Mouse (Mus musculus): ENCODE data around the gene Kat5. TPM values are rescaled to one million over a fixed set of nuclear protein-coding genes. Genes with fewer than 3 reads are reported as not detected.
A peak's percentile ranks its signal among the peaks of the same experiment; 100 is the strongest.

Gene Kat5
- polyA plus RNA-seq, 1 experiment = 40.4 TPM

DNA sequence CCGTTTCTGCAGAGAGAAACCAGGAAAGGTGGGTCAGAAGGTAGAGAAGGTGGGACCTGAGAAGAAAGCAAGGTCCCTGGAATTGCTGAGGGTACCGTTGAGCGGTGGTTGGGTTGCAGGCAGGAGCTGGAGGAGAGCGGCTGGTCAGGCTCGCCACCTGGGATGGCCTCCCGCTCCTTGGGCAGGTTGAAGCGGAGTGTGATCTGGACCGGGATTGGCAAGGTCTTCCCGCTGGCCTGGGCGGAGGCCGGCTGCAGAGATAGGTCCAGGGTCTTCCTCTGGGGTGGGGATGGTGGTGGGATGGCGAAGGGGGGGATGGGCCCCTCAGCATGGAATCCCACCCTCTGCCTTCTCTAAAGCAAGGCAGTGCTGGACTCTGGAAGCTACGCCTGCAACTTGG lies 1.3 kb downstream of the Kat5 start:
- no peak overlapping the region for H3K27ac ChIP-seq (ENCODE audit: insufficient read depth, low read depth, low read length)
- no peak overlapping the region for H3K4me3 ChIP-seq (ENCODE audit: low read depth, low read length)
- H3K27me3 ChIP-seq (ENCODE audit: control insufficient read depth, insufficient read depth, low read length) = no peaks in the 10 kb centered on the region
- H3K4me1 ChIP-seq (ENCODE audit: control insufficient read depth, insufficient read depth, insufficient read length, low read length) = no peaks in the 10 kb centered on the region; the same call in none of the 2 replicates
- 94% methylated on average over 13 of the region's 13 CpGs for WGBS
- H3K36me3 ChIP-seq (ENCODE audit: control insufficient read depth, insufficient read depth, low read length) = peaks cover 45% of the 10 kb centered on the region
- TF ChIP-seq POLR2A (IDR thresholded peaks at IDR 0.05; ENCODE audit: low read depth, low read length) = no peak
- no peak for TF ChIP-seq CTCF (IDR thresholded peaks at IDR 0.05; ENCODE audit: extremely low read depth, insufficient read length, insufficient replicate concordance, low read depth, low read length)

DNA sequence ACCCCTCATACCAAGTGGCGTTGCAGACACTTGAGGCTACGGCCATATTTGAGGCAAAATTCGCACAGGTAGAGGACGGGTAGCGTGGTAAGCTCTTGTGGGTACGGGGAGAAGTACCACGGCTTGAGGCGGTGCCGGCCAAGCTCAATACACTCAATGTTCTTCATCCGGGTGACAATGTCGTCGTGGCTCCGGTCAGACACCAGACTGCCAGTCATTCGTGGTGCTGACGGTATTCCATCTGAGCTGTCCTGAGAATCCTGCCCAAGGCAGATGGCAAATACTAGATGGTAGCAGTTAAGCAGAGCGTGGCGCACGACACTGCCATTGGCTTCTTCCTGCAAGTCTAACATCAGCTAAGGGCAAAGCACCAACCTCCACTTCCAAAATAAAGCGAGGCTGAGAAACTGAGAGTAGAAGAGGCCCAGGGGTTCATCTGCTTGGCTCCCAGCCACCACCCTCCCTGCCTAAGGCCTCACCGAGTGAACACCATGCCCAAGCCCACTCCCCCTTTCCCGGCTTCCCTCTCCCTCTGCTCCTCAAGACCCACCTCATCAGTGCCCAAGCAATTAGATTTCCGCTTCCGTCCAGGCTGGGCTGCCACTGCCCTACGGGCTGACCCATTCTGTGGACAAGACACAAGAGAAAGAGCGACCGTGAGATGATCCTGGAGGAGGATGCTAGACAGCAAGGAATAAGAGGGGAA lies 2.2 kb downstream of the Kat5 start:
- no peaks in the 10 kb centered on the region for H3K27me3 ChIP-seq (ENCODE audit: control insufficient read depth, insufficient read depth, low read length)
- no peak overlapping the region for H3K27ac ChIP-seq (ENCODE audit: insufficient read depth, low read depth, low read length)
- H3K4me3 ChIP-seq (ENCODE audit: low read depth, low read length) = no peak overlapping the region
- 94% methylated on average over 26 of the region's 26 CpGs for WGBS
- H3K36me3 ChIP-seq (ENCODE audit: control insufficient read depth, insufficient read depth, low read length) = peaks cover 52% of the 10 kb centered on the region
- no peak for TF ChIP-seq POLR2A (IDR thresholded peaks at IDR 0.05; ENCODE audit: low read depth, low read length)
- TF ChIP-seq CTCF (IDR thresholded peaks at IDR 0.05; ENCODE audit: extremely low read depth, insufficient read length, insufficient replicate concordance, low read depth, low read length) = no peak
- peaks cover 5% of the 10 kb centered on the region for H3K4me1 ChIP-seq (ENCODE audit: control insufficient read depth, insufficient read depth, insufficient read length, low read length)

DNA sequence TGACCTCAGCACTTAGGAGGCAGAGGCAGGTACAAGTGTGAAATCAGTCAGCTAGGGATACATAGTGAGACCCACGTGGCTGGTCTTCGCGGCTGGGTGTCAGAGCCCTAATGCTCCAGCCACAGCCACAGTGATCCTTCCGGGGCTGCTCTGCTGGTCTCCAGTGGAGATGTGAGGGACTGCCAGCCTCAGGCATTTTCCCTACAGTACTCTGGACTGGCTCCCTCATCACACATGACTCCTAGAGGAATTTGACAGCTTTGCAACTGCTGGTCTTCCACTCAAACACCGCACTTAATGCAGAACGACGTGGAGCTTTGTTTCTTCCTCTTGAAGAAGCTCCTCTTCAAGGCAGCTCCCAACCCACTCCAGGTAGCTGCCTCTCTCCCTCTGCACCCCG lies 3.8 kb downstream of the Kat5 start:
- 84% methylated on average over 8 of the region's 8 CpGs for WGBS
- Histone ChIP-seq H3K4me3 (ENCODE audit: low read depth, low read length) (no peak overlapping the region), H3K27ac (ENCODE audit: insufficient read depth, low read depth, low read length) (no peak overlapping the region), H3K4me1 (ENCODE audit: control insufficient read depth, insufficient read depth, insufficient read length, low read length) (peaks cover 9% of the 10 kb centered on the region), H3K36me3 (ENCODE audit: control insufficient read depth, insufficient read depth, low read length) (peaks cover 52% of the 10 kb centered on the region), H3K27me3 (ENCODE audit: control insufficient read depth, insufficient read depth, low read length) (no peaks in the 10 kb centered on the region)
- TF ChIP-seq CTCF (IDR thresholded peaks at IDR 0.05; ENCODE audit: extremely low read depth, insufficient read length, insufficient replicate concordance, low read depth, low read length) = no peak
- no peak for TF ChIP-seq POLR2A (IDR thresholded peaks at IDR 0.05; ENCODE audit: low read depth, low read length)

DNA sequence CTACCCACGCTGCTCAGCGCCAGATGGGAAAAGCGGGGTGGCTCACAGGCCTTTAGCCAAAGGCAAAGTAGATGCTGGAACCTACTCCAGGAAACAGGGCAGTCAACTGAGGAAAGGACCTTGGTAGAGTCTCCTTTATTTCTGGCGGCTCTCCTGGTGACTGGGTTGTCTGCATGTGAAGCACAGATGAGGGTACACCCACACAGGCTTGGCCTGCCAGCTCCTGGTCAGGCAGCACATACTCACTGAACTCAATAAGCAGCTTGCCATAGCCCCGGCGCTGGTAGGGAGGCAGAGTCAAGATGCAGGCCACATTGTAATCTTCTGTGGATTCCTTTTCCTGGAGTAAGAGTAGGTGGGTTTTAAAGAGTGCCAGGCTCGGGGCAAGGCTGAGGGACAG lies 4.9 kb downstream of the Kat5 start:
- Histone ChIP-seq H3K4me1 (ENCODE audit: control insufficient read depth, insufficient read depth, insufficient read length, low read length) (peaks cover 9% of the 10 kb centered on the region), H3K4me3 (ENCODE audit: low read depth, low read length) (no peak overlapping the region), H3K36me3 (ENCODE audit: control insufficient read depth, insufficient read depth, low read length) (peaks cover 52% of the 10 kb centered on the region), H3K27ac (ENCODE audit: insufficient read depth, low read depth, low read length) (no peak overlapping the region), H3K27me3 (ENCODE audit: control insufficient read depth, insufficient read depth, low read length) (no peaks in the 10 kb centered on the region)
- 93% methylated on average over 7 of the region's 7 CpGs for WGBS
- TF ChIP-seq CTCF (IDR thresholded peaks at IDR 0.05; ENCODE audit: extremely low read depth, insufficient read length, insufficient replicate concordance, low read depth, low read length) (no peak), POLR2A (IDR thresholded peaks at IDR 0.05; ENCODE audit: low read depth, low read length) (no peak)

DNA sequence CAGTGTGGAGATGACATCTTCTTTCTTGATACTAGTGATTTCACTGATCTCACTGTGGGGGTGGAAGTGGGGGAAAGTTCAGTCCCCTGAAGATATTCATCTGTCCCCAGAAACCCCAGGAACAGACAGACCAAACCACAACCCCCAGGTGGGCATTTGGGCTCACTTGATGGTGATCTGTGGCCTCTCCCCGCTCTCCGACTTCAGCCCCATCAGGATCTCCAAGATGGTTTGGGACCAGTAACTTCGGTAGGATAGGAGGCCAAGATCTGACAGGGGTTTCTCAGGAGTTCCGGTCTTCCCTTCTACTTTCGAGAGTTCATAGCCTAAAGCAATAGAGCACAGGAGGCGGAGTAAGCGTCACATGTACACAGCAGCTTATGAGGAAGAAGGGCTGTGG lies 6.4 kb downstream of the Kat5 start:
- WGBS = 83% methylated on average over 7 of the region's 7 CpGs
- TF ChIP-seq POLR2A (IDR thresholded peaks at IDR 0.05; ENCODE audit: low read depth, low read length) = no peak
- no peak for TF ChIP-seq CTCF (IDR thresholded peaks at IDR 0.05; ENCODE audit: extremely low read depth, insufficient read length, insufficient replicate concordance, low read depth, low read length)
- Histone ChIP-seq H3K27me3 (ENCODE audit: control insufficient read depth, insufficient read depth, low read length) (no peaks in the 10 kb centered on the region), H3K4me1 (ENCODE audit: control insufficient read depth, insufficient read depth, insufficient read length, low read length) (peaks cover 9% of the 10 kb centered on the region), H3K4me3 (ENCODE audit: low read depth, low read length) (no peak overlapping the region), H3K36me3 (ENCODE audit: control insufficient read depth, insufficient read depth, low read length) (peaks cover 52% of the 10 kb centered on the region), H3K27ac (ENCODE audit: insufficient read depth, low read depth, low read length) (no peak overlapping the region)

DNA sequence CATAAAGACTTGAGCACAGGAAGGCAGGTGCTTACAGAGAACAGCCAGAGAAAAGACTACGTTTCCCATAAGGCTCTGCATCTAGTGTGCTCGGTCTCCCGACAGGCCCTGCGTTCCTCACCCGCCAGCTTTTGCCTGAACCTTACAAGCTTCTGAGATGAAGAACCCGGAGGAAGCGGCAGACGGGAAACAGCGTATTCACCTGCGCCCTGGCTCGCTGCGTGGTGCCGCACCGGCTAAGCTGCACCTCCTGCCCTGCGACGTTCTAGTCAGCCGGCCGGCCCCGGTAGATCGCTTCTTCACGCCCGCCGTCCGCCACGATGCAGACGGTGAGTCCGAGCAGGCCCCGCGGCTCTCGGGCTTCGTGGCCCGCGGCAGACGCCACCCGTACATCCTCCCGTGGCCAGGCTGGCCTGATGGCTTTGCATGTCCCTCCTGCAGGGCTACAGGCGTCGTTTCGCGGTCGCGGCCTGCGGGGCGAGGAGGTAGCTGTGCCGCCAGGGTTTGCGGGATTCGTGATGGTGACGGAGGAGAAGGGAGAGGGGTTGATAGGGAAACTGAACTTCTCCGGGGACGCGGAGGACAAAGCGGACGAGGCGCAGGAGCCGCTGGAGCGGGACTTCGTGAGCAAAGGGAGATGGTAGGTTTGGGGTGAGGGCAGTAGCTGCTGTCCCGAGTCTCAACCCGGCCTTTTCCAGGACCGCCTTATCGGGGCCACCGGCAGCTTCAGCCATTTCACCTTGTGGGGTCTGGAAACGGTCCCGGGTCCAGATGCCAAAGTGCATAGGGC lies 8.1 kb downstream of the Kat5 start, which contains the start of gene Rnaseh2c:
TSS of gene Rnaseh2c (plus strand) at position 122 of the 790 bp plus-strand sequence.
- under 1% methylated on average over 64 of the region's 64 CpGs for WGBS
- Histone ChIP-seq H3K27me3 (ENCODE audit: control insufficient read depth, insufficient read depth, low read length) (no peaks in the 10 kb centered on the region), H3K4me3 (ENCODE audit: low read depth, low read length) (peak within 1 kb of the TSS; percentile 83), H3K4me1 (ENCODE audit: control insufficient read depth, insufficient read depth, insufficient read length, low read length) (peaks cover 9% of the 10 kb centered on the region), H3K36me3 (ENCODE audit: control insufficient read depth, insufficient read depth, low read length) (peaks cover 35% of the 10 kb centered on the region), H3K27ac (ENCODE audit: insufficient read depth, low read depth, low read length) (peak within 1 kb of the TSS; percentile 53)
- TF ChIP-seq POLR2A (IDR thresholded peaks at IDR 0.05; ENCODE audit: low read depth, low read length) (peak; percentile 60), CTCF (IDR thresholded peaks at IDR 0.05; ENCODE audit: extremely low read depth, insufficient read length, insufficient replicate concordance, low read depth, low read length) (no peak)

DNA sequence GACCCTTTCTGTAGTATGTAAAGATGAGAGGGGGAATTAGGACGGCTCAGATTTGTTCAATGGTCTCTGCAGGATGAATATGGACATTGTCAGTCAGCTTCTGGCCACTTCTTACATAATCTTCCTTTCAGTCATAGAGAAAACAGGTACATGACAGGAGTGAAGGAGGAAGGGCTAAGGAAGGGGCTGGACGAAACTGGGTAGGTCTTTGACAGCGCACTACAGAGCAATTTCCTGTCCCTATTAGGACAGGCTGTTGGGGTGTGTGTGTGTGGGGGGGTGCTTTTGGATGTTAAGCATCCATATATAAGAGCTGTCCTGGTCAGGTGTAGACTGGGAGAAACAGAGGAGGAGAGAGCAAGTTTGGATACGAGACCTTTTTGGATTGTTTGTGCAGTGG lies 10.8 kb downstream of the Kat5 start:
- peaks cover 12% of the 10 kb centered on the region for H3K36me3 ChIP-seq (ENCODE audit: control insufficient read depth, insufficient read depth, low read length)
- peaks cover 9% of the 10 kb centered on the region for H3K4me1 ChIP-seq (ENCODE audit: control insufficient read depth, insufficient read depth, insufficient read length, low read length)
- H3K4me3 ChIP-seq (ENCODE audit: low read depth, low read length) = no peak overlapping the region
- H3K27ac ChIP-seq (ENCODE audit: insufficient read depth, low read depth, low read length) = no peak overlapping the region
- H3K27me3 ChIP-seq (ENCODE audit: control insufficient read depth, insufficient read depth, low read length) = no peaks in the 10 kb centered on the region
- 88% methylated on average over 4 of the region's 4 CpGs for WGBS
- TF ChIP-seq POLR2A (IDR thresholded peaks at IDR 0.05; ENCODE audit: low read depth, low read length) = no peak
- no peak for TF ChIP-seq CTCF (IDR thresholded peaks at IDR 0.05; ENCODE audit: extremely low read depth, insufficient read length, insufficient replicate concordance, low read depth, low read length)

Measured in small intestine, adult 2 months (tissue).